Mouse (Mus musculus): ENCODE measurements around the gene Ncmap. TPM values are rescaled to one million over a fixed set of nuclear protein-coding genes. Genes with fewer than 3 reads are reported as not detected.

Ncmap gene
- total and polyA plus RNA-seq, 3 experiments: not detected

DNA sequence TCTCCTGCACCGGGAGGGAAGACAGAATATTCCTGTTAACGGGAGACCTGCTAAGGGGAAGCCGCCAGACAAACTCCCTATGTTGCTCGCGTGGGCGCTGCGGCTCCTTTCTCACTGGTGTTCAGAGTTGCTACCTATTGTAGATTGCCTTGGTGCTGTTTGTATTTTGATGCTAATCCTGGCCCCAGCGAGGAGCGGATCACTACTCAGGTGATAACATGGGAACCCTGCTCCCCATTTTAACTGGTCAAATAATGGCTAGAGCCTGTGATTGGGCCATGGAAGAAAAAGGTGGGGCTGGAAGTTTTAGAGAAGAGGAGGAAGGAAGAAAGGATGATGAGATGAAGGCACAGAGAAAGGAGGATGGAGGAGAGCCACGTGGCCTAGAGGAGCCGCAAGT is 22.4 kb upstream of the Ncmap start:
- TF ChIP-seq RCOR1 (conservative IDR thresholded peaks at IDR 0.05; ENCODE audit: low read depth, low read length): no peak
- TF ChIP-seq HCFC1 (IDR thresholded peaks at IDR 0.05; ENCODE audit: low read depth, low read length): no peak
- no peak for TF ChIP-seq MXI1 (IDR thresholded peaks at IDR 0.05; ENCODE audit: low read depth, low read length)
- no peak for TF ChIP-seq MAFK (IDR thresholded peaks at IDR 0.05; ENCODE audit: insufficient replicate concordance, low read length)
- no peak for TF ChIP-seq CTCF (conservative IDR thresholded peaks at IDR 0.05 in 1 of 2, IDR thresholded peaks at IDR 0.05 in 1 of 2; ENCODE audit: low read depth in 2 of 2, low read length in 2 of 2)
- TF ChIP-seq TCF12 (IDR thresholded peaks at IDR 0.05; ENCODE audit: low read depth, low read length): no peak
- TF ChIP-seq POLR2A (IDR thresholded peaks at IDR 0.05; ENCODE audit: low read depth, low read length): no peak
- no peak for TF ChIP-seq NRF1 (IDR thresholded peaks at IDR 0.05; ENCODE audit: low read depth, low read length)
- TF ChIP-seq RAD21 (IDR thresholded peaks at IDR 0.05; ENCODE audit: low read depth, low read length): no peak
- TF ChIP-seq BHLHE40 (IDR thresholded peaks at IDR 0.05; ENCODE audit: low read depth, low read length): no peak
- no peak for TF ChIP-seq PAX5 (IDR thresholded peaks at IDR 0.05; ENCODE audit: low read length)
- TF ChIP-seq CHD1 (IDR thresholded peaks at IDR 0.05; ENCODE audit: low read depth, low read length): no peak
- TF ChIP-seq KAT2A (IDR thresholded peaks at IDR 0.05; ENCODE audit: insufficient replicate concordance, low read length): no peak
- no peak for TF ChIP-seq MAZ (IDR thresholded peaks at IDR 0.05; ENCODE audit: low read depth, low read length)
- TF ChIP-seq POLR2AphosphoS2 (IDR thresholded peaks at IDR 0.05; ENCODE audit: low read depth, low read length): no peak
- no peak for TF ChIP-seq TBP (conservative IDR thresholded peaks at IDR 0.05; ENCODE audit: low read depth, low read length)
- TF ChIP-seq USF2 (conservative IDR thresholded peaks at IDR 0.05; ENCODE audit: low read depth, low read length): no peak
- no peak for TF ChIP-seq ZNF384 (IDR thresholded peaks at IDR 0.05; ENCODE audit: low read depth, low read length)
- no peak for TF ChIP-seq USF1 (IDR thresholded peaks at IDR 0.05; ENCODE audit: low read depth, low read length)
- Histone ChIP-seq H3K27ac (ENCODE audit: insufficient read depth, low read depth) (no peak overlapping the region), H3K4me2 (ENCODE audit: insufficient read depth, low read depth, poor library complexity, severe bottlenecking) (no peak overlapping the region), H3K4me1 (ENCODE audit: control insufficient read depth in 1 of 2, insufficient read depth in 2 of 2) (peaks cover 0 to 17% of the 10 kb centered on the region in 2 experiments; a peak in 2 of 4 replicates), H3K4me3 (replicated peaks in 1 of 3; ENCODE audit: low read depth in 2 of 3, low read length in 2 of 3, poor library complexity in 1 of 3) (no peak overlapping the region), H3K79me2 (replicated peaks; ENCODE audit: control insufficient read depth, extremely low read depth, insufficient read depth, poor library complexity, severe bottlenecking) (no peaks in the 10 kb centered on the region), H3K9me3 (replicated peaks; ENCODE audit: low read length) (no peaks in the 10 kb centered on the region), H3K9ac (ENCODE audit: insufficient read depth, low read depth) (no peak overlapping the region), H3K36me3 (replicated peaks in 1 of 2; ENCODE audit: control insufficient read depth in 1 of 2, insufficient read depth in 1 of 2, low read length in 1 of 2) (peaks cover 5 to 23% of the 10 kb centered on the region in 2 experiments), H3K27me3 (replicated peaks) (no peaks in the 10 kb centered on the region)
- in situ Hi-C loops (cut with MboI; ENCODE audit: low pct_ligation_motif_present, low pct_unique_long_range_greater_than_20kb, low sequenced_read_pairs) (no loop called here), dilution Hi-C loops (cut with MboI; ENCODE audit: extremely low pct_ligation_motif_present, extremely low pct_unique_long_range_greater_than_20kb, low sequenced_read_pairs) (no loop called here)
- DNase-seq (ENCODE audit: extremely low read depth): no peak

DNA sequence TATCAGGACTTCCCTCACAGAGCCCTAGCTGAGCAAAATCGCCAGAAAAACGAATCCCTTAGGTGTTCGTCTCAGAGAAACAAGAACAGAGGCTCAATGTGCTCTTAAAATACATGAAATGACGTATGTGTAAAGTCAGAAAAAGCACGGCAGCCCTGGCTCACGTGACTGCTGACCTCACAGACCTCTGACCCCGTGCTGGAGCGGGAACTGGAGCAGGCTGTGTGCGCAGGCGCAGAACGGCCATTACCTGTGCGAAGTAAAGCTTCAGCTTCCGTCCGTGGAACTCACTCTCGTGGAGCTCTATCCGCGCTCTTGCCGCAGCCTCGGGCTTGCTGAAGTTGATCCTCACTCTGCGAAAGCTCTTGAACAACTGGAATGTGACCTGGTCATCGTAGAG is 22.0 kb upstream of the Ncmap start:
- H3K27ac ChIP-seq (ENCODE audit: insufficient read depth, low read depth): no peak overlapping the region
- in situ Hi-C loops (cut with MboI; ENCODE audit: low pct_ligation_motif_present, low pct_unique_long_range_greater_than_20kb, low sequenced_read_pairs): no loop called here
- no peak for TF ChIP-seq ELF1 (IDR thresholded peaks at IDR 0.05; ENCODE audit: low read depth, low read length)
- no peak for TF ChIP-seq ZKSCAN1 (IDR thresholded peaks at IDR 0.05; ENCODE audit: borderline replicate concordance, low read depth, low read length)
- no peak for TF ChIP-seq CHD2 (IDR thresholded peaks at IDR 0.05; ENCODE audit: low read length)
- no peak for TF ChIP-seq TCF12 (IDR thresholded peaks at IDR 0.05; ENCODE audit: low read depth, low read length)
- TF ChIP-seq MXI1 (IDR thresholded peaks at IDR 0.05; ENCODE audit: low read depth, low read length): no peak
- TF ChIP-seq USF1 (IDR thresholded peaks at IDR 0.05; ENCODE audit: low read depth, low read length): no peak
- no peak for TF ChIP-seq NELFE (IDR thresholded peaks at IDR 0.05; ENCODE audit: low read depth, low read length)
- no peak for TF ChIP-seq POLR2AphosphoS2 (IDR thresholded peaks at IDR 0.05; ENCODE audit: low read depth, low read length)
- TF ChIP-seq CTCF (conservative IDR thresholded peaks at IDR 0.05 in 1 of 2, IDR thresholded peaks at IDR 0.05 in 1 of 2; ENCODE audit: low read depth in 2 of 2, low read length in 2 of 2): no peak
- no peak for TF ChIP-seq RCOR1 (conservative IDR thresholded peaks at IDR 0.05; ENCODE audit: low read depth, low read length)
- TF ChIP-seq ETS1 (conservative IDR thresholded peaks at IDR 0.05; ENCODE audit: low read depth, low read length): no peak
- no peak for TF ChIP-seq BHLHE40 (IDR thresholded peaks at IDR 0.05; ENCODE audit: low read depth, low read length)
- TF ChIP-seq MAFK (IDR thresholded peaks at IDR 0.05; ENCODE audit: insufficient replicate concordance, low read length): no peak
- TF ChIP-seq POLR2A (IDR thresholded peaks at IDR 0.05; ENCODE audit: low read depth, low read length): no peak
- H3K9ac ChIP-seq (ENCODE audit: insufficient read depth, low read depth): no peak overlapping the region
- no peak overlapping the region for H3K4me2 ChIP-seq (ENCODE audit: insufficient read depth, low read depth, poor library complexity, severe bottlenecking)
- dilution Hi-C loops (cut with MboI; ENCODE audit: extremely low pct_ligation_motif_present, extremely low pct_unique_long_range_greater_than_20kb, low sequenced_read_pairs): no loop called here
- no peak overlapping the region for H3K4me3 ChIP-seq (replicated peaks in 1 of 3; ENCODE audit: low read depth in 2 of 3, low read length in 2 of 3, poor library complexity in 1 of 3)
- no peaks in the 10 kb centered on the region for H3K79me2 ChIP-seq (replicated peaks; ENCODE audit: control insufficient read depth, extremely low read depth, insufficient read depth, poor library complexity, severe bottlenecking)
- H3K9me3 ChIP-seq (replicated peaks; ENCODE audit: low read length): no peaks in the 10 kb centered on the region
- H3K27me3 ChIP-seq (replicated peaks): no peaks in the 10 kb centered on the region
- no peak for DNase-seq (ENCODE audit: extremely low read depth)
- peaks cover 0 to 17% of the 10 kb centered on the region in 2 experiments; a peak in 2 of 4 replicates for H3K4me1 ChIP-seq (ENCODE audit: control insufficient read depth in 1 of 2, insufficient read depth in 2 of 2)
- H3K36me3 ChIP-seq (replicated peaks in 1 of 2; ENCODE audit: control insufficient read depth in 1 of 2, insufficient read depth in 1 of 2, low read length in 1 of 2): peaks cover 5 to 21% of the 10 kb centered on the region in 2 experiments

Data from CH12.LX (cell line).